Mouse (Mus musculus): ENCODE results near the gene Olfr516. TPM values are rescaled to one million over a fixed set of nuclear protein-coding genes. Genes with fewer than 3 reads are reported as not detected.
"Not testable (repeated sequence)": the region's sequence is repeated elsewhere in the genome, so short reads cannot be mapped to it uniquely, and the experiment has no call there.

Gene Olfr516
- not detected in 2 replicates for polyA plus RNA-seq (2015; fragmentation: Nextera tagmentation; extraction: Ambion mirVana)

- WGBS, result 87% methylated on average over 2 of the region's 2 CpGs
- Histone ChIP-seq H3K27me3 (ENCODE audit: control insufficient read depth, insufficient read depth, low read depth, low read length) (no peaks in the 10 kb centered on the region), H3K4me1 (ENCODE audit: control insufficient read depth, insufficient read depth, low read length) (no peaks in the 10 kb centered on the region), H3K27ac (ENCODE audit: low read length) (no peak within 1 kb of the TSS), H3K4me2 (ENCODE audit: low read length) (no peak within 1 kb of the TSS), H3K9ac (ENCODE audit: low read depth, low read length) (no peak within 1 kb of the TSS), H3K9me3 (replicated peaks; ENCODE audit: control insufficient read depth, low read length, poor library complexity, severe bottlenecking) (no peaks in the 10 kb centered on the region), H3K4me3 (ENCODE audit: low read depth, low read length) (no peak within 1 kb of the TSS), H3K36me3 (ENCODE audit: control insufficient read depth, insufficient read depth, low read length) (no peaks in the 10 kb centered on the region)
- ATAC-seq, result no peak
Observed at GRCm38 (mm10) chr7:108850429-108850828, at the start of gene Olfr516. Olfr516 (minus strand) TSS chr7:108850529.

GRCm38 (mm10) chr7:108894320-108894719 is 44.0 kb upstream of the Olfr516 start, which contains the start of gene Olfr519:
Olfr519 (minus strand) TSS chr7:108894420.
- 84% methylated on average over 5 of the region's 5 CpGs for WGBS
- no peaks in the 10 kb centered on the region for H3K36me3 ChIP-seq (ENCODE audit: control insufficient read depth, insufficient read depth, low read length)
- no peak for ATAC-seq

DNA sequence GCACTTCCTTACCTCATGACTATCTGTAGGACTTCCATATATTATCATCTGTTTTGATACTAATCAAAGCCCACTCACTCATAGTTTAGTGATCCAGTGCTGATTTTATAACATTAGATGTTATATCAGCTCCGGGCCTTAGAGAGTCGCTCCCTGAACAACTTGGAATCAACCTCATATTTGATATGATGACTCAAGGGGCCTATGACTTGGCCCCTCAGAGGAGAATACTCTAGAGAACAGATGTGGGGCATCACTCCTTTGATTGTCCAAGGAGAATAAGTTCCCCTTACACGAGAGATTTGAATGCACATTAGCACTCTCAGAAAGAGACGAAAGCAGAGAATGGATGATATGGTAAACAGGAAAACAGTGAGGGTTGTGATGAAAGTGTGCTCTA is 34.6 kb upstream of the Olfr516 start, which contains the start of gene Olfr518:
Olfr518 (minus strand) TSS at position 101 of the 400 bp plus-strand sequence.
- Histone ChIP-seq H3K27ac (ENCODE audit: low read length) (no peak within 1 kb of the TSS), H3K27me3 (ENCODE audit: control insufficient read depth, insufficient read depth, low read depth, low read length) (no peaks in the 10 kb centered on the region), H3K4me2 (ENCODE audit: low read length) (no peak within 1 kb of the TSS), H3K9me3 (replicated peaks; ENCODE audit: control insufficient read depth, low read length, poor library complexity, severe bottlenecking) (no peaks in the 10 kb centered on the region), H3K4me1 (ENCODE audit: control insufficient read depth, insufficient read depth, low read length) (no peaks in the 10 kb centered on the region), H3K9ac (ENCODE audit: low read depth, low read length) (no peak within 1 kb of the TSS), H3K36me3 (ENCODE audit: control insufficient read depth, insufficient read depth, low read length) (no peaks in the 10 kb centered on the region), H3K4me3 (ENCODE audit: low read depth, low read length) (no peak within 1 kb of the TSS)
- ATAC-seq, result no peak
- 80% methylated on average over 4 of the region's 4 CpGs for WGBS

More at GRCm38 (mm10) chr7:108894320-108894719, 44.0 kb upstream of the Olfr516 start, which contains the start of gene Olfr519:
- Histone ChIP-seq H3K9ac (ENCODE audit: low read depth, low read length) (no peak within 1 kb of the TSS), H3K4me3 (ENCODE audit: low read depth, low read length) (no peak within 1 kb of the TSS), H3K4me1 (ENCODE audit: control insufficient read depth, insufficient read depth, low read length) (no peaks in the 10 kb centered on the region), H3K4me2 (ENCODE audit: low read length) (no peak within 1 kb of the TSS), H3K27me3 (ENCODE audit: control insufficient read depth, insufficient read depth, low read depth, low read length) (no peaks in the 10 kb centered on the region), H3K9me3 (replicated peaks; ENCODE audit: control insufficient read depth, low read length, poor library complexity, severe bottlenecking) (no peaks in the 10 kb centered on the region), H3K27ac (ENCODE audit: low read length) (no peak within 1 kb of the TSS)

- no peaks in the 10 kb centered on the region for H3K9me3 ChIP-seq (replicated peaks; ENCODE audit: control insufficient read depth, low read length, poor library complexity, severe bottlenecking)
- no peaks in the 10 kb centered on the region for H3K27me3 ChIP-seq (ENCODE audit: control insufficient read depth, insufficient read depth, low read depth, low read length)
- no peak for ATAC-seq
- H3K9ac ChIP-seq (ENCODE audit: low read depth, low read length), result no peak within 1 kb of the TSS
- H3K27ac ChIP-seq (ENCODE audit: low read length), result no peak within 1 kb of the TSS
- WGBS, result 77% methylated on average over 2 of the region's 2 CpGs
- H3K4me2 ChIP-seq (ENCODE audit: low read length), result no peak within 1 kb of the TSS
- no peaks in the 10 kb centered on the region for H3K4me1 ChIP-seq (ENCODE audit: control insufficient read depth, insufficient read depth, low read length)
- H3K4me3 ChIP-seq (ENCODE audit: low read depth, low read length), result no peak within 1 kb of the TSS
- no peaks in the 10 kb centered on the region for H3K36me3 ChIP-seq (ENCODE audit: control insufficient read depth, insufficient read depth, low read length)
Observed at GRCm38 (mm10) chr7:108872279-108872678, 21.9 kb upstream of the Olfr516 start, which contains the start of gene Olfr517. Olfr517 (minus strand) TSS chr7:108872379.

DNA sequence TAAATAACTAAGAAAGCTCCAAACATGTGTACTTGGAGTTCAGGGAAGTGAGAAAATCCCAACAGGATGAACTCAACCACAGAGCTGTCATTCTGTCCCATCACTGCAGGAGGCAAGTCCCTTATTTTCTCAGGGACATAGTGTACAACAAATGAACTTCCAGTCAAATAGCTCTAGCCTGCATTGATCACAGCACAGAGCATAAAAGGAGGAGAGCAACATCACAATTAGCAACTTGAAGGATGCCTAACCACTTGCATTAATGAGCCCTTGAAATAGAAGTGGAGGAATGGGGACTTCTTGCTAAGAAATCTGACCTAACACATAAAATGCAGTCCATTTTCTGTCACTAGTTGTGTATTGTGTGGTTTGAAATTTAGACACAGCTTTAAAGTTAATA is 24.4 kb downstream of the Olfr516 start, which contains the start of gene Olfr514:
Olfr514 (minus strand) TSS at position 101 of the 400 bp plus-strand sequence.
- Histone ChIP-seq H3K4me3 (ENCODE audit: low read depth, low read length) (no peak within 1 kb of the TSS), H3K27ac (ENCODE audit: low read length) (no peak within 1 kb of the TSS), H3K4me2 (ENCODE audit: low read length) (no peak within 1 kb of the TSS), H3K27me3 (ENCODE audit: control insufficient read depth, insufficient read depth, low read depth, low read length) (no peaks in the 10 kb centered on the region), H3K4me1 (ENCODE audit: control insufficient read depth, insufficient read depth, low read length) (no peaks in the 10 kb centered on the region), H3K9ac (ENCODE audit: low read depth, low read length) (no peak within 1 kb of the TSS), H3K36me3 (ENCODE audit: control insufficient read depth, insufficient read depth, low read length) (no peaks in the 10 kb centered on the region), H3K9me3 (replicated peaks; ENCODE audit: control insufficient read depth, low read length, poor library complexity, severe bottlenecking) (no peaks in the 10 kb centered on the region)
- ATAC-seq, result no peak

DNA sequence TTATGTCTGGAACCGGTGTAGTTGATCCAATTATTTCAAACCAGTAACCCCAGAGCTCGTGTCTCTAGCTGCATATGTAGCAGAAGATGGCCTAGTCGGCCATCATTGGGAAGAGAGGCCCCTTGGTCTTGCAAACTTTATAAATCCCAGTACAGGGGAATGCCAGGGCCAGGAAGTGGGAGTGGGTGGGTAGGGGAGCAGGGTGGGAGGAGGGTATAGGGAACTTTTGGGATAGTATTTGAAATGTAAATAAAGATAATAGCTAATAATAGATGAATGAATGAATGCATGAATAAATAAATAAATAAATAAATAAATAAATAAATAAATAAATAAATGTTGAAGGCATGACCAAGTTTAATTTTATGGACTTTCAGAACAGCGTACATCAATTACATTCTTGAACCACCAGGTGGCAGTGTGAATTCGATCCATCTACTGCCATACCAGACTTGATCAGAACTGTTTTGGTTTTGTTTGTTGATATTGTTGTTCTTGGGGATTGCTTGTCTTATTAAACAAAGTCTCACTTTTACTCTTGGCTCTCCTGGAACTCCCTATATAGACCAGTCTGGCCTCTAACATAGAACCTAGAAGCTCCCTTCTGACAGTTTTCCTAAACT is 35.6 kb downstream of the Olfr516 start:
- H3K4me3 ChIP-seq (ENCODE audit: low read depth, low read length); H3K9me3 ChIP-seq (replicated peaks; ENCODE audit: control insufficient read depth, low read length, poor library complexity, severe bottlenecking); H3K27ac ChIP-seq (ENCODE audit: low read length); H3K4me2 ChIP-seq (ENCODE audit: low read length); H3K36me3 ChIP-seq (ENCODE audit: control insufficient read depth, insufficient read depth, low read length); H3K9ac ChIP-seq (ENCODE audit: low read depth, low read length); H3K4me1 ChIP-seq (ENCODE audit: control insufficient read depth, insufficient read depth, low read length); H3K27me3 ChIP-seq (ENCODE audit: control insufficient read depth, insufficient read depth, low read depth, low read length): not testable (repeated sequence)
- WGBS, result 56% methylated on average over 5 of the region's 5 CpGs
- ATAC-seq, result 0 out of 2 replicates have a peak, but pooled peaks have one; percentile 48

DNA sequence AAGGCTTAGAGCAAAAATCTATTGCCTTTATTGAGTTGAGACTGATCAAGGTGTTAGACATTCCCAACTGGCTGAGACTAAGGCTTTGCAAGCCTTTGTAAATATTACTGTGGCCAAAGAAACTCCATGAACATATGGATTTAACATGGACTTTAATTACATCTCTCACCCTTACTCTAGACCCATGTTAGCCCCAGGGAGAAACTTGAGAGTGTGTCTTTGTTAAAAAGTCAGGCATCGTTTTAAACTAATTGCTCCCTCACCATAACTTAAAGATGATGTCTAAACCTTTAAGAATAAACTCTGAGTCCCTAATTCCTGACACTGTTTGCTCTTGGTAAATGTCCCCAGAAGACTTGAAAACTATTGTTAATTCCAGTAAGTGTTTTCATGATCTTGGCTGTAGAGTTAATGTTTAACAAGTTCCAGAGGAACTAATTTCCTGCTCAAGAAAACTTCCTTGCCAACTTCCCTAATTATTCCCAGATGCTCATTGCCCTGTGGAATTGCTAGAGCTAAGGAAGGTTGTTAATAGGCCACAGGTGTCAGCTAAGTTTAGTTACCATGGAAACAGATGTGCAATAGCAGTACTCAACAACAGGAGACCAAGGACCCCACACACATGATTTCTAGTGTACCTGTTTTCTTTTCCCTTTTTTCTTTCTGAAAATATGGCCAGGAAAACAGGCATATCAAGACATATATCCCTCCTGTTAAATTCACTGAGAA is 53.0 kb downstream of the Olfr516 start:
- no peaks in the 10 kb centered on the region for H3K4me1 ChIP-seq (ENCODE audit: control insufficient read depth, insufficient read depth, low read length)
- H3K36me3 ChIP-seq (ENCODE audit: control insufficient read depth, insufficient read depth, low read length), result no peaks in the 10 kb centered on the region
- no peak overlapping the region for H3K9ac ChIP-seq (ENCODE audit: low read depth, low read length)
- no peaks in the 10 kb centered on the region for H3K9me3 ChIP-seq (replicated peaks; ENCODE audit: control insufficient read depth, low read length, poor library complexity, severe bottlenecking)
- ATAC-seq, result no peak
- no peak overlapping the region for H3K27ac ChIP-seq (ENCODE audit: low read length)
- H3K4me3 ChIP-seq (ENCODE audit: low read depth, low read length), result no peak overlapping the region
- no peak overlapping the region for H3K4me2 ChIP-seq (ENCODE audit: low read length)
- 72% methylated on average over 1 of the region's 1 CpGs for WGBS
- H3K27me3 ChIP-seq (ENCODE audit: control insufficient read depth, insufficient read depth, low read depth, low read length), result no peaks in the 10 kb centered on the region
